Mouse (Mus musculus) liver, adult 2 months (tissue): ENCODE measurements around the gene Dlgap1.

ENCODE experiments used
- CTCF ChIP-seq: fragments of 200-500 bp; IDR thresholded peaks from 2 replicates; pipeline ENCODE4 v1.5.1; 2011; ENCODE audit warnings: low read depth, low read length, control low read depth
- POLR2A ChIP-seq: fragments of 200-500 bp; IDR thresholded peaks from 2 replicates; pipeline ENCODE4 v1.6.1; 2011; ENCODE audit warnings: low read length, control low read depth; ENCODE audit not compliant: insufficient read depth; ENCODE audit errors: extremely low read depth

DNA sequence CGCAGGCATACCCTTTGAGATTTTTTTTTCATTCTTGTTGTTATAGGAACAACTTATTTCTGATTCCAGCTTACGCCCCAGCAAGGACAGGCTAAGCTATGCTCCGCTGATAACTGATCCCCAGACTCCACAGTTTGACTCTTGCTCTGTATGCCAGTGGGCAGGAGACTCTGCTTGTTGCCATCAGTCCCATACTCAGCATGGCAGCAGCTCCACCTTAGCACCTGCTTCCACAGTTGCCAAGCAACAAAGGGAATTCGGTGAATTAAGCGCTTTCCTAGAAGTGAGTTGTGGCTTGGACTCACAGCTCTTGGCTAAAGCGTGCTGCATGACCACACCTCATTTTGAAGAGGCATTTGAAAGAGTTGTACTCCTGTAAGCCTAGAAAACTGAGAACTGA lies 631.6 kb downstream of the Dlgap1 start:
- no peak for TF ChIP-seq POLR2A
- TF ChIP-seq CTCF, result no peak
